Mouse (Mus musculus) spleen, postnatal 10 days (tissue): ENCODE results near the gene Scube1.

Experiments
- DNase-seq, 2 experiments: peaks; one replicate each; pipeline ENCODE4 v3.0.0; 2021 to 2022; ENCODE audit warnings: low spot score in 2 of 2

Gene Scube1

GRCm38 (mm10) chr15:83566006-83566405, 158.8 kb downstream of the Scube1 start:
- DNase-seq = no peak

DNA sequence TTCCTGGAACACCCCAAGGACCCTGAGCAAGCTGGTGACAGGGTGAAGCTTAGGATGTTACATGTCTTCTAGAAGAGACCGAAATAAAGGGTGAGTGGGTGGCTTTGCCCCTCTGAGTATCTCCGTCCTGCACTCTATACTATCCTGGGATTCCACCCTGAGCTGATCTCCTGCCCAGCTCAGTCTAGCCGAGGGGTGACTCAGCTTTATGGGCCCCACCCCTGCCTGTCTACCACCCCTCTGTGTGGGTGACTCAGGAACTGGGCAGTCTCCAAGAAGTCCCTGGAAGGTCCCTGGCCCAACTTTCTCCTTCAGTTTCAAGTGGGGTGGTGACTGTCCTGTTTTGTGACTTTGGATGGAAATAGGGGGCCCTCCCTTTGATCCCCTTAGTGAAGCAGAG, 159.4 kb downstream of the Scube1 start:
- peak; percentile 52 to 70 for DNase-seq

DNA sequence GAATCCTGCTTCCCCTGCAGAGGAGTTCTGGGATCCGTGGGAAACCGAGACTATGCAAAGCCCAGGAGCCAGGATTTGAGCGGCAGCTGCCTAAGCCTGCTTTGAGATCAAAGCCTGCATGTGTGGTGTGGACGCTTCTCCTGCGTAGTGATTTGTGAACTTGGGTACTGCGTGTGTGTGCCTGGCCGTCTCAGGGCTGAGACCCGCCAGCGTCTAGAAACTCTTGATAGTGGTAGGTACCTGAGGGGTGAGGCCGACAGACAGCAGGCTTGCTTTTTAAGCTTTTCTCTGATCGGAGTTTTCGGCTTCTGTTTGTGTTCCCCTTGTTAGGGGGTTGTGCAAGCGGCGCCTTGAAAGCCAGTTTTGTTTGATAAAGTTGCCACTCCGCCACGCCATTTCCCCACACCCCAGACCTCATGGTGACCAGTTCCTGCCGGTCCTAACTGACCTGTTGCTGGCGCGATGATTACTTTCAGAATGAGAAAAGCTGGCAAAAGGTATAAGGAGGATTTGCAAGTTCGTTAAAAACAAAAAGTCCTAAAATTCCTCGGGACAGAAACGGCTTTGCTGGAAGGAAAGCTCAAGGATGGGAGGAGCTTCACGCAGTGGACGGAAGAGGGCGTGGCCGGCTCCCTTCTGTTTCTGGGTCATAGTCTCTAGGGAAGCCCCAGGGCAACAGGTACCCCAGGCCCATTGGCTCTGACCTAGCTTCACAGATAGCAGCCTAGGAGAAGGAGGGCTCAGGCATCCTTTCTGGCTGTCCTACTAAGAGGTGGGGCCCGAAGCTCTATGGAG, 160.8 kb downstream of the Scube1 start:
- DNase-seq = peak; percentile 68 to 79

- DNase-seq = peak; percentile 86 to 92
Measured at GRCm38 (mm10) chr15:83563327-83563856, 161.4 kb downstream of the Scube1 start, which contains the start of the genes Tspo and Mcat. TSS of gene Tspo (plus strand) at chr15:83563592. TSS of gene Mcat (minus strand) at chr15:83563787.

- peak; percentile 65 to 84 for DNase-seq
Measured at GRCm38 (mm10) chr15:83562626-83563270, 162.1 kb downstream of the Scube1 start.

DNA sequence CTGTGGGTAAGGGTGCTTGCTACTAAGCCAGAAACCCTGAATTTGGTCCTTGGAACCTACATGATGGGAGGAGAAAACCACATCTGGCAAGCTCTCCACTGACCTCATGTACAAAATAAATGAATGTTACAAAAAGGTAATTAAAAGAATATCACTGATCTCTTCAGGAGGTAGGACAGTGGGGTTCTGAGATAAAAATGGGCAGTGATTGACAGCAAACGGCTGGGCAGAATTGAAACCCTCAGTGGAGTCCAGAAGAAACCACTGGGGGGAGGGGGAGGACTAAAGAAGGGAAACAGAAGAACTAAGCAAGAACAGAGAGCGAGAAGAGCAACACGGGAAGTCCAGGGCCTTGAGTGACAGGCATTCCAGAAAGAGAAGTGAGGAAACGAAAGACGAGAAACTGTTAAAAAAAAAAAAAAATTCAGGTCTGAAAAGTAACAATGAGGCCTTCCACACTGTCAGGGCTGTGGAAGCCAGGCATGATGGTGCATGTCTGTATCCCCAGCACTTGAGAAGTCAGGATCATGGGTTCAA, 163.8 kb downstream of the Scube1 start:
- no peak for DNase-seq

DNA sequence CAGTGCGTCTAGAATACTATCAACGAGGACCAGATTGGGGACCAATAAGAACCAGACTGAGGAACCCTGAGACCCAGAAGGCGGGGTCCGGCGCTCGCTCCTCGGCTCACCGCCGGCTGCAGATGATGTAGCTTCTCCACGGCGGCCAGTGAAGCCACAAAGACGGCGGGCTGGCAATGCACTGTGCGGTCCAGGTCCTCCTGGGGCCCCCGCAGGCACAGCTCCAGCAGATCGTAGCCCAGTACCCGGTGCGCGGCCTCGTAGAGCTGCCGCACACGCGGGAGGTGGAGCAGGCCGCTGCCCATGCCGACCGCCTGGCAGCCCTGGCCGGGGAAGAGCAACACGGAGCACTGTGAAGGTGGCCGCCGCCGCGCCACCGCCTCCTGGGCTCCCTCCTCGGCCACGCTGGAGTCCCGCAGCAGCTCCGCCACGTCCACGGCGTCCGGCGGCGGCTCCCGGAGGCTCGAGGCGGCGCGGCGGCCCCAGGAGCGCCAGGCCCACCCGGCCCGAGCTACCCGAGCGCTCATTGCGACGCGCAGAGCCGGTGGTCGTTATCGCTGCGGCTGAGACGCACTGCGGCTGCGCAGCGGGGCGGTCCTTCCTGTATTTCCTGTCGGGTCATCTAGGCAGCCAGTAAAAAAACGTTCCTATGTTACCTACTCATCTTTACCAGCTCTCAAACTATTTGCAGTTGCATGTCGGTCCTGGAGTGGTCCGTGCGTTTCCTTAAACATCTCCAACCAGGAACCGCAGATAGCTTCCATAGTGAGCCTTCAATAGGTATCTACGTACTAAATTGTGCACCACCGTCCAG, 169.5 kb downstream of the Scube1 start:
- peak; percentile 86 to 91 for DNase-seq
